Mouse (Mus musculus) lung, postnatal 0 days (tissue): ENCODE measurements at regions not wholly inside any gene's neighbourhood (a gene's known extent, or its start where the extent isn't known, plus 50 kb on each side); places are given as distances from the start of the nearest gene placed in this dataset.

Source experiments
- CTCF ChIP-seq: IDR thresholded peaks from 2 replicates; pipeline ENCODE4 v1.5.1; 2016; ENCODE audit warnings: antibody characterized with exemption, mild to moderate bottlenecking
- EP300 ChIP-seq: IDR thresholded peaks from 2 replicates; pipeline ENCODE4 v1.6.1; 2016; ENCODE audit warnings: antibody characterized with exemption, mild to moderate bottlenecking, control low read depth

DNA sequence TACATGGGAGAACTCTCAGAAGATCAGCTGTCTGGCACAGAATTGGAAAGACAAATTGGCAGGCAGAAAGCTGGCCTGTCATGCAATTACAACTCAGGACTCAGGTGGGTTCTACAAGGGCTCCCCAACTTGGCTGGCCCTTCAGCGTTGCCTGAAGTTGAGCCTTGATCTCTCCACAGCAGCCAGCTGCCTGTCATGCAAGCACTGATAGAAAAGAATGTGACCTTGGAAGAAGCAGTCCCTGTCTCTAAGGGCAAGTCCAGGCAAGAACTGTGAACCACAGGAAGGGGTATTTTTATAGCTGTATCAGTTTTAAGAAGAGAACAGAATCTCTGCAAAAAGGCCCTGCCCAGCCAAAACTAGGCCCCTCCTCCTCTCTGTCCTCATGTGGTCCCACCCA lies 140.4 kb downstream of the Pdcd6ip start:
- TF ChIP-seq CTCF (no peak), EP300 (no peak)
